Mouse (Mus musculus) hindbrain, embryonic 13.5 days (tissue): Measurements from ENCODE around the gene Nop14. TPM values are rescaled to one million over a fixed set of nuclear protein-coding genes. Genes with fewer than 3 reads are reported as not detected.

Experiments
- ATAC-seq: fragments of 200-750 bp; cut with Nextera tagmentation; 2 replicates; pipeline ENCODE4 v1.8.0; 2017; ENCODE audit warnings: moderate TSS enrichment; ENCODE audit not compliant: low FRiP score
- H3K27ac ChIP-seq: fragments of 300-500 bp; sonication (generic); 2 replicates; pipeline ENCODE4 v1.5.1; 2015; ENCODE audit warnings: inconsistent platforms, mild to moderate bottlenecking, moderate library complexity
- H3K27me3 ChIP-seq: fragments of 300-500 bp; sonication (generic); 2 replicates; pipeline ENCODE4 v1.6.1; 2015; ENCODE audit warnings: mild to moderate bottlenecking, inconsistent platforms
- H3K36me3 ChIP-seq: fragments of 300-500 bp; sonication (generic); 2 replicates; pipeline ENCODE4 v1.6.1; 2015; ENCODE audit warnings: mild to moderate bottlenecking, inconsistent platforms
- H3K4me1 ChIP-seq: fragments of 300-500 bp; sonication (generic); replicated peaks from 2 replicates; pipeline ENCODE4 v1.6.1; 2015; ENCODE audit warnings: inconsistent platforms
- H3K4me2 ChIP-seq: fragments of 300-500 bp; sonication (generic); 2 replicates; pipeline ENCODE4 v1.6.1; 2015; ENCODE audit warnings: inconsistent platforms, mild to moderate bottlenecking, moderate library complexity
- H3K4me3 ChIP-seq: fragments of 300-500 bp; sonication (generic); 2 replicates; pipeline ENCODE4 v1.5.1; 2015; ENCODE audit warnings: mild to moderate bottlenecking, inconsistent platforms
- H3K9ac ChIP-seq: fragments of 300-500 bp; sonication (generic); 2 replicates; pipeline ENCODE4 v1.6.1; 2015; ENCODE audit warnings: mild to moderate bottlenecking, inconsistent platforms
- H3K9me3 ChIP-seq: fragments of 300-500 bp; sonication (generic); 2 replicates; pipeline ENCODE4 v1.6.1; 2016; ENCODE audit warnings: inconsistent platforms
- WGBS: fragments of 180-500 bp; shearing (Covaris S2); methylation state at CpG from one replicate; pipeline ENCODE4 v1.1.7; 2015; 5-methylcytosine and 5-hydroxymethylcytosine counted together
- polyA plus RNA-seq: library from polyadenylated mRNA; unstranded; fragments of >200 nt; fragmentation: Nextera tagmentation; extraction: Ambion mirVana; gene quantifications from 2 replicates; pipeline ENCODE4 v1.2.1, GENCODE M21; 2015

Gene Nop14
- polyA plus RNA-seq = 21.5 and 22.6 TPM in 2 replicates

GRCm38 (mm10) chr5:34659686-34660590 is at the start of gene Nop14, which contains the start of gene Grk4:
Nop14 (minus strand) TSS chr5:34660148.
Grk4 (plus strand) TSS chr5:34660379.
- peak; percentile 100 for ATAC-seq
- H3K4me2 ChIP-seq = peak within 1 kb of the TSS; percentile 74
- H3K27ac ChIP-seq = peak within 1 kb of the TSS; percentile 82
- peak within 1 kb of the TSS; percentile 73 for H3K9ac ChIP-seq
- no peaks in the 10 kb centered on the region for H3K27me3 ChIP-seq
- H3K4me1 ChIP-seq = peaks cover 14% of the 10 kb centered on the region
- H3K36me3 ChIP-seq = peaks cover 17% of the 10 kb centered on the region
- WGBS = under 1% methylated on average over 60 of the region's 60 CpGs
- H3K4me3 ChIP-seq = peak within 1 kb of the TSS; percentile 74
- no peaks in the 10 kb centered on the region for H3K9me3 ChIP-seq

- Histone ChIP-seq H3K9me3 (no peaks in the 10 kb centered on the region), H3K4me3 (no peak overlapping the region), H3K27me3 (no peaks in the 10 kb centered on the region), H3K4me1 (no peaks in the 10 kb centered on the region), H3K27ac (no peak overlapping the region), H3K9ac (no peak overlapping the region), H3K4me2 (no peak overlapping the region), H3K36me3 (no peaks in the 10 kb centered on the region)
- no peak for ATAC-seq
- WGBS = 88% methylated on average over 1 of the region's 1 CpGs
These were observed 48.5 kb upstream of the Nop14 start for GRCm38 (mm10) chr5:34708436-34708835.

GRCm38 (mm10) chr5:34695521-34695920 is 35.6 kb upstream of the Nop14 start:
- Histone ChIP-seq H3K9ac (no peak overlapping the region), H3K4me2 (no peak overlapping the region), H3K4me1 (no peaks in the 10 kb centered on the region), H3K4me3 (no peak overlapping the region), H3K36me3 (no peaks in the 10 kb centered on the region), H3K27ac (no peak overlapping the region), H3K27me3 (no peaks in the 10 kb centered on the region), H3K9me3 (no peaks in the 10 kb centered on the region)
- WGBS = 82% methylated on average over 5 of the region's 5 CpGs
- no peak for ATAC-seq

GRCm38 (mm10) chr5:34692782-34693181 is 32.8 kb upstream of the Nop14 start:
- no peak for ATAC-seq
- Histone ChIP-seq H3K4me1 (no peaks in the 10 kb centered on the region), H3K9ac (no peak overlapping the region), H3K36me3 (no peaks in the 10 kb centered on the region), H3K27ac (no peak overlapping the region), H3K4me2 (no peak overlapping the region), H3K4me3 (no peak overlapping the region), H3K9me3 (no peaks in the 10 kb centered on the region), H3K27me3 (no peaks in the 10 kb centered on the region)
- WGBS = 77% methylated on average over 2 of the region's 2 CpGs

GRCm38 (mm10) chr5:34689868-34690267 is 29.9 kb upstream of the Nop14 start:
- no peak overlapping the region for H3K9ac ChIP-seq

GRCm38 (mm10) chr5:34670280-34670679 is 10.3 kb upstream of the Nop14 start:
- no peaks in the 10 kb centered on the region for H3K4me1 ChIP-seq
- H3K36me3 ChIP-seq = peaks cover 3% of the 10 kb centered on the region; the same call in 1 of the 2 replicates
- ATAC-seq = no peak
- WGBS = 79% methylated on average over 4 of the region's 4 CpGs
- no peak overlapping the region for H3K4me2 ChIP-seq
- H3K27me3 ChIP-seq = no peaks in the 10 kb centered on the region
- H3K4me3 ChIP-seq = no peak overlapping the region
- H3K9me3 ChIP-seq = no peaks in the 10 kb centered on the region
- no peak overlapping the region for H3K9ac ChIP-seq
- H3K27ac ChIP-seq = no peak overlapping the region

More at GRCm38 (mm10) chr5:34689868-34690267, 29.9 kb upstream of the Nop14 start:
- H3K4me1 ChIP-seq = no peaks in the 10 kb centered on the region
- no peak overlapping the region for H3K4me3 ChIP-seq
- no peaks in the 10 kb centered on the region for H3K27me3 ChIP-seq
- 97% methylated on average over 1 of the region's 1 CpGs for WGBS
- H3K4me2 ChIP-seq = no peak overlapping the region
- no peaks in the 10 kb centered on the region for H3K9me3 ChIP-seq
- no peak for ATAC-seq
- no peaks in the 10 kb centered on the region for H3K36me3 ChIP-seq
- H3K27ac ChIP-seq = no peak overlapping the region

GRCm38 (mm10) chr5:34669493-34669892 is 9.5 kb upstream of the Nop14 start:
- Histone ChIP-seq H3K27ac (no peak overlapping the region), H3K4me1 (no peaks in the 10 kb centered on the region), H3K4me3 (no peak overlapping the region), H3K9me3 (no peaks in the 10 kb centered on the region), H3K27me3 (no peaks in the 10 kb centered on the region), H3K9ac (no peak overlapping the region), H3K4me2 (no peak overlapping the region), H3K36me3 (peaks cover 3% of the 10 kb centered on the region; the same call in 1 of the 2 replicates)
- no peak for ATAC-seq
- 82% methylated on average over 2 of the region's 2 CpGs for WGBS

GRCm38 (mm10) chr5:34663231-34663630 is 3.3 kb upstream of the Nop14 start:
- ATAC-seq = no peak
- Histone ChIP-seq H3K4me2 (no peak overlapping the region), H3K36me3 (no peaks in the 10 kb centered on the region), H3K4me3 (no peak overlapping the region), H3K27me3 (no peaks in the 10 kb centered on the region), H3K4me1 (peaks cover 14% of the 10 kb centered on the region), H3K27ac (no peak overlapping the region), H3K9me3 (no peaks in the 10 kb centered on the region), H3K9ac (no peak overlapping the region)
- WGBS = 95% methylated on average over 2 of the region's 2 CpGs

- Histone ChIP-seq H3K4me2 (no peak overlapping the region), H3K27ac (no peak overlapping the region), H3K9me3 (no peaks in the 10 kb centered on the region), H3K27me3 (no peaks in the 10 kb centered on the region), H3K4me3 (no peak overlapping the region), H3K36me3 (no peaks in the 10 kb centered on the region), H3K9ac (no peak overlapping the region), H3K4me1 (peaks cover 14% of the 10 kb centered on the region)
- no peak for ATAC-seq
- 76% methylated on average over 4 of the region's 4 CpGs for WGBS
These were observed 2.0 kb upstream of the Nop14 start for GRCm38 (mm10) chr5:34661909-34662308.

- Histone ChIP-seq H3K4me3 (peak overlapping the region; percentile 74), H3K9ac (peak overlapping the region; percentile 68), H3K27me3 (no peaks in the 10 kb centered on the region), H3K4me2 (peak overlapping the region; percentile 74), H3K27ac (peak overlapping the region; percentile 82), H3K9me3 (no peaks in the 10 kb centered on the region), H3K4me1 (peaks cover 14% of the 10 kb centered on the region), H3K36me3 (peaks cover 10% of the 10 kb centered on the region)
- peak; percentile 18; the same call in 1 of the 2 replicates for ATAC-seq
- WGBS = under 1% methylated on average over 57 of the region's 57 CpGs
These were observed 713 bp upstream of the Nop14 start for GRCm38 (mm10) chr5:34660591-34661130.

- no peak for ATAC-seq
- Histone ChIP-seq H3K36me3 (peaks cover 41% of the 10 kb centered on the region), H3K27me3 (no peaks in the 10 kb centered on the region), H3K9me3 (no peaks in the 10 kb centered on the region), H3K4me3 (no peak overlapping the region), H3K9ac (no peak overlapping the region), H3K27ac (no peak overlapping the region), H3K4me2 (no peak overlapping the region), H3K4me1 (peaks cover 14% of the 10 kb centered on the region)
- 96% methylated on average over 8 of the region's 8 CpGs for WGBS
These were observed 2.4 kb downstream of the Nop14 start for GRCm38 (mm10) chr5:34657556-34657955.

- no peak for ATAC-seq
- Histone ChIP-seq H3K4me1 (peaks cover 8% of the 10 kb centered on the region), H3K27me3 (no peaks in the 10 kb centered on the region), H3K4me2 (no peak overlapping the region), H3K9me3 (no peaks in the 10 kb centered on the region), H3K27ac (no peak overlapping the region), H3K36me3 (peaks cover 68% of the 10 kb centered on the region), H3K9ac (no peak overlapping the region), H3K4me3 (no peak overlapping the region)
- 89% methylated on average over 9 of the region's 9 CpGs for WGBS
These were observed 5.1 kb downstream of the Nop14 start for GRCm38 (mm10) chr5:34654881-34655280.
